Mouse (Mus musculus) retina, adult 2 months (tissue): ENCODE measurements at regions not wholly inside any gene's neighbourhood (a gene's known extent, or its start where the extent isn't known, plus 50 kb on each side); places are given as distances from the start of the nearest gene placed in this dataset.

ENCODE experiments used
- DNase-seq: peaks from one replicate; pipeline ENCODE4 v3.0.0-alpha.2; 2012; ENCODE audit warnings: low read depth, low spot score

DNA sequence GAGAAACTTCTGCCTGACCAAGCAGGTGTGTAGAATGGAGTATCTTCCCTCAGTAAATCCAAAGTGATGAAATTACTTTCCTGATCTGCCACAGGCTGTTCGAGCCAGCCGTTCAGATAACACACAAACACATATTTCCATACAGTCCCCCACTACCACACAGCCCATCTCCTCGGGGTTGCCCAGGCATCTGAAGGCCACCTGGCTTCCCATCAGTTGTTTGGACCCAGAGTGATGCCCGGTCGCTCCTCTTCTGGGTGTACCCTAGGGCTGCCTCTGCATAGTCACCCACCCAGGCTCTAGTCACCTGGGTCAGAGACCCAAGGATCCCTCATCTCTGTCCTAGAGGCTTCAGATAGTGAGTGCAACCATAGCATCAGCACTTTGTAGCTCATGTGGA, 107.9 kb downstream of the CK137956 start:
- no peak for DNase-seq

DNA sequence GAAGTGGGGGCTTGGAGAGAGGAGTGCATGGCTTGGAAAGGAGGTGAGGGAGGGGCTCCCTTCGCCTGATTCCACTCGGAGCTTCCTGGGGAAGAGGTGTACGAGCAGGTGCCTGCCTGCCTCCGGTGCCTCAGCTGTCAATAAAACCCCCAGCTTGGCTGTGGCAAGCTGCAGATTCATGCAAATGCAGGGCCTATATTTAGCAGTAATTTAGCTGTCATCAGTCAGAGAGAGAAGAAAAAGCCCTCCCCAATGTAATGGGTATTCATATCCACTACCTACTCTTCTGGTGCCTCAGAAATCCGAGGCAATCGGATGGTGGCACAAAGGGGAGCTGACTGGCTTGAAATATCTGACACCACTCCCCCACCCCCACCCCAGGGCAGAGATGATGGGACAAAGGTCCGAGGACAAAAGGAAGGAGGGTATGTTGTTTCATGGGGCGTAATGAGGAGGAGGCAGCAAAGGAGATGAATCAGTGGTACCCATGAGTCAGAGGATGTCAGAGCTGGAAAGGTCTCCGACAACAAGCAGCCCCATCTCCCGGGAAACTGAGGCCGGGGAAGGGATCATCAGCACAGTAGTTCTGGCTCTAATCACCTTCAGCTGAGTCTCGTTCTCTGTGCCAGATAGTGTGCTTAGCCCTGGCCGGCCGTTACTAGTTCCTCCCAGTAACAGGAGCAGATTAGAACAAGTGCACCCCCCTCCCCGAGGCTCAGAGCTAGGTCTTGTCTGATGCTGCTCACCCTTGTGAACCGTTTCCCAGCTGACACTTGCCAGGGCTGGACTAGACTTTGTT, 109.2 kb downstream of the CK137956 start:
- no peak for DNase-seq

DNA sequence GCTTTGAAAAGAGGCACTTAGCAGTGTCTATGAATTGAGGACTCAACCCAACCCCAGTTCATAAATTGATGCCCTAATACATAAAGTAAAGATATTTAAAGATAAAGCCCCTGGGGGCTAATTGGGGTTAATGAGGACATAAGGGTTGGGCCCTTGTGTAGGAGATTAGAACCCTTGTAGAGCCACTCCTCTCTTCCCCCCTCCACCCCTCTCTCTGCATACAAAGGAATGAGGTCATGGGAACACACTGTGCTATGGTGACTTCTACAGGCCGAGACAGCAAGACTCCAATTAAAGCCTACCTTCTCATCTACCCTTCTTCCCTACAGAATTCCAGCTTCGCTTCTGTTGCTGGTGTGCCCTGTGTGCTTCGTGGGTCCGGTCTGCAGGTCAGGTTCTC, 110.5 kb downstream of the CK137956 start:
- no peak for DNase-seq

DNA sequence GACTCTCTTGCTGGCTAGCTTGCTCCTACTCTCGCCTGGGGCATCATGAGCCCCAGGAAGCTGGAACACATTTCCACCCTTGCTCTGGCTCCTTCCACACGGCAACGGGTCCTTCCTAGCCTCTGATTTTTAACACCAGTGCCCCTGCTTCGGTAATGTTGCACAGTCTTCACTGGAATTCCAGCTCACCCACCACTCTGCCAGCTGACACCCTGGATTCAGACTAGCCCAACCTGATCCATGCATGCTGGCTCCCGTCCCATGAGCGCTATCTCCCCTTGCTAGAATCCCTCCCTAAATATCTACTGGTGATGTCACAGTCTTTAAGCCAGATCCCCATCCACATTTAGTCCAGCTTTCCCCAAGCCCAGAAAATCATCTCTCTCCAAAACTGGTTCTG, 111.2 kb downstream of the CK137956 start:
- DNase-seq = no peak

DNA sequence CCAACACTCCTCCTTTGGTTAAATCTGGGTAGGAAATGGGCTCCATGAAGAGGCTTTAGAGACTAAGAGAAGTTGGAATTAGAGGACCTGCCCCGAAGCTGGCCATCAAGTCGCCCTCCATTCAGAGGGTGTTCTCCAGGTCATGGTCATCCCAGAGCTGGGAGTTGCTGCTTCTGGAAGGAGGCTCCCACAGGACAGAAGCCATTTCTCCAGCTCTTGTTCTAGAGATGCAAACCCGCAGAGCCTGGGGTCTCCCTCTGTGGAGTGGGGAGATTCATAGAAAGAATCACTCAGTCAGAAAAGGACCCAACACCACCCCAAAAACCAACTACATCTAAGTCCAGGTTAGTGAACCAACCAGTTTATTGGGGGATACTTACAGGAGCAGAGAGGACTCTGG, 112.2 kb downstream of the CK137956 start:
- no peak for DNase-seq

DNA sequence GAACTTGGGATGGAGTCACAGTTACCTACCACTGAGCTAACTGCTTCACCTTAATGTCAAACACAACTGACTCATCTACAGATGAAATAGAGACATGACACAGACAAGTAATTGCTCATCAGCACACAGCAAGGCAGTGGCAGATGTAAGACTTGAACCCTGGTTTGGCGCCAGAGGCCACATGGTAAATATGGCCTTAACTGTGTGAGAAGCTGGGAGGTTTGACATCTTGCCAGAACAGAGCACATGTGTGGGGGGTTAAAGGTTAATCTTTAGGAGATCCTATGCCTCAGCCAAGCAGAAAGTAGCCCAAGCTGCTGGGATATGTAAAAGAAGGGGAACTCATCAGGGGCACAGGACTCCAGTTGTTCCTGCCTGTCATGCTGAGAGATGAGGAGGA, 114.9 kb downstream of the CK137956 start:
- no peak for DNase-seq

DNA sequence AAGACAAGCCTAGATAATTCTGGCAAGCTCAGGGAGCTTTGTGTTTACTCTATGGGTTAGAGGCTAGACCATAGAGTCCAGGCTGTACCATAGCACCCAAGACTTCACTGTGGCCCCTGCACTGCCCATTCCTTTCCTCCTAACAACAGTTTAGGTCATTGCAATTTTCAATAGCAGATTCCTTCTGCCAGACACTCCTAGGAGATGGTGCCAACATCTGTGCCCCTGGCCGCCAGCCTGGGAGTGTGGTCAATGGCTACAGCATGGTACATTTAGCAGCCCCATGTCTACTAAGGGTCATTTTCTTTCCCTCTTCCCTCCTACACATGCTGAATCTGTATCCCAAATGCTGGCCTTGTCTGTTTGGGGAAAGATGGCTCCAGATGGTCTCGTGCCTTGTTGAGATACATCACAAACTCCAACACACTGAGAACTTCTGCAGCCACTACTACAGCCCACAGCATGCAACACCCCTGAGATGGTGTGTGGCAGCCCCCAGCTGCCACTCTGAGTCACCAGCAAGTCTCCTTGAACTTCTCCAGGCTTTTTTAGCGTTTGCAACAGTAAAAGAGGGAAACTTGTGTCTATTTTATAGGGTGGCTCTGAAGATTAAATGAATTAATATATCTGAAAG, 115.9 kb downstream of the CK137956 start:
- no peak for DNase-seq

DNA sequence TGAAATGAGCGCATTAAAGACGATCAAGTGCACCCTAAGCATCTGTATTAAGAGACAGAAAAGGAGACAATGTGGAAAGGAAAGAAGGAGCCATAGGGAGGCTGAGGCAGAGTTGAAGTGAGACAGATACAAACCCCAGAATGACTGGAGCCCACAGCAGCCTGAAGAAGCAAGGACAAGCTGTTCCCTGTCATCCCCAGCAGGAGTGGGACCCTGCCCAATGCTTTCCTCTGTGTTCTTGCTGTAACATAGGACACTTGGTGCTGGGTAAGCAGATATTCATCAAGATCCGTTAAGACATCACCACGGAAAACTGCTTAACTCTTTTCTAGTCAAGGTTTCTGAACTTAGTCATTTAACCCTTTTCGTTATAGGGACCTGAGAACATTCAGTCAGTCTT, 121.4 kb downstream of the CK137956 start:
- DNase-seq = no peak

DNA sequence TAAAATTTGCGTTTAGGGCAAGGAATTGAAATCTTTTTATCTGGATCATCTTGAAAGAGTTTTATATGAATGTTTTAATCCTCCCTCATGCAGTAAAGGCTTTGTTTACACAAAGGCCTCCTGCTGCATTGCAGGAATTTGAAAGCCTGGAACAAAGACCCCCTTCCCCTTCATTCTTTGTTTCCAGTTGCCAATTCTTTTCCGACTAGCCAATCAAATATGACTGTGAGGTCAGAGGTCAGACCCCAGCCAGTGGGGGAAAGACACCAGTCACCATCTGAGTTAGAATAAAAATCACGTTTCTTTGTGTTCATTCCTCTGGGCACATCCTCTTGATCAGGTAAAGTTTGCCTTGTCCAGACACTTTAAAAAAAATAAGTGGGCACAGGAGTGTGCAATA, 124.4 kb downstream of the CK137956 start:
- no peak for DNase-seq

DNA sequence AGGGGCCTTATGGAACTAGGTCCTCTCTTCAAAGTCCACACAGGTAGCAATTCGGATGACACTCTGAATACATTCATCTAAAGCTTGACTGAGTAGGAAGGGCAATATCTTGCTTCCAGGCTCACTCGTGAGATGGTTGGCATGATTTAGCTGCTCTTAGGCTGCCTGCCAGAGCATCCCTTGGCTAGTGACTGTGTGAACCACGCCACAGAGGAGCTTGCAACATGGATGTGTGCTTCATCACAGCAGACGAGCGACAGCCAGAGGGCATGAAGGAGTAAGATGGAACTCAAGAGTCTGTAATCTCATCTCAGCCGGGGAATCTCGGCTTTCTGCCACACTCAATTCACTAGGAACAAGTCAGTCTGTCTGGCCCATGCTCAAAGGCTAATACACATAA, 127.3 kb downstream of the CK137956 start:
- no peak for DNase-seq

DNA sequence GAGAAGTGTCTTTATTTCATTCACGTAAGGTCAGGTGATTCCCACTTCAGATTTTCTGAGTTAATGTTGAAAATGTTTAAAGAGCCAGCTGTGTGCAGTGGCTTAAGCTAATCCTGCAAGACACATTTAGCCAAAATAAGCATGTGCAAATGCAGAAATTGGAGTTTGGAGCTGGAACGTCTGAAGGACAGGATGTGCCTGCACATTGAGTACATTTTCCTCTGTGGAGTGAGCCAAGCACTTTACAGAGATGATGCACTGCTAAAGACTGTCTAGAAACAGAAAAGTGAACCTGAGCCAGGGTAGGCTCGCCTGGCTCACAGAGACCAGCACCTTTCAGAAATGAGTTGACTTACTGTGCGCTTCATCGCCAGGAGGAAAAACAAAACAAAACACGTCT, 137.1 kb downstream of the CK137956 start:
- no peak for DNase-seq

DNA sequence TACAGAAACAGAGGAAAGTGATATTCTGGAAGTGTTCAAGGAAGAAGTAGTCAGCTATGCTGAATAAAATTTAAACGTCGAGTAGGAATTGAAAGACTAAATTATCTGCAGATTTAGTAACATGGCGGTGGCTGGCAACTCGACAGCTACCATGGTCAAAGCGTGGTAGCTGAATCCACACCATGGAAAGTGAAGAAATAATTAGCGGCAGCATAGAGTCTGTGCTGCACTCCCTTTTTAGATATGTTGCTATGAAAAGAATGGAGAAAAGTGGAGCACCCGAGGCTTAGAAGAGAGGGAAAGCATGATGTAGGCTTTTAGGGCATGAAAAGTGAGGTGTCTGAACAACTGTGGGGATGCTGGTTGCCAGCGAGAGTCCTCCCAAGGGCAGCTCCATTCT, 143.8 kb downstream of the CK137956 start:
- no peak for DNase-seq

DNA sequence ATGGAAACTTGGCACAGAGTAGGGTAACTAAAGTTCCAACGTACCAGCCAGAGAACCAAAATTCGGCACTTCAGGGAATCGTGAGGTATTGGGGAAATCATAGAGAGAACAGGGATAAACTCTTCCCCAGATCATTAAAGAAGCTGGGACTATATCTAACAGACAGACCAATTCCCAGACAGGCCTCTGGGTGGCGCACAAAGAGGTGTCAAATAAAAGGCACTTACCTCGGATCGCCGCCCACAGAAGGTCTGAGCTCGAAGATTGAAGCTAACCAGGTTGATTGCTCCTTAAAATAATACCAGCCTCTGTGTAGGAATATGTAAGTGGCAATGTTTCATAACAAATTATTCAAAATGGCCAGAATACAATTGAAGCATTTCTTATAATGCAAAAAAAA, 151.2 kb downstream of the CK137956 start:
- no peak for DNase-seq

DNA sequence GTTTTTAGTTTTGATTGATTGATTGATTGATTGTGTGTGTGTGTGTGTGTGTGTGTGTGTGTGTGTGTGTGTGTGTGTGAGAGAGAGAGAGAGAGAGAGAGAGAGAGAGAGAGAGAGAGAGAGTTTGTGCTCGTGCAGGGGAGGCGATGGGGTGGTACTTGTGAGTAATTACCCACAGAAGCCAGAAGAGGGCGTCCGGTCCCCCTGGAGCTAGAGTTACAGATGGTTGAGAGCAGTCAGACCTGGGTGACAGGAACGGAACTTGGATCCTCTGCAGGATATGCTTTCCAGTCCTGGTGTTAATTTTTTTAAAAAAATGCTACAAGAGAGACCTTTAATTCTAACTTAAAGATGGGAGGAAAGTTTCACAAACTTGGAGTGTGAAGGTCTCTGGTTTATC, 151.7 kb downstream of the CK137956 start:
- DNase-seq = no peak

DNA sequence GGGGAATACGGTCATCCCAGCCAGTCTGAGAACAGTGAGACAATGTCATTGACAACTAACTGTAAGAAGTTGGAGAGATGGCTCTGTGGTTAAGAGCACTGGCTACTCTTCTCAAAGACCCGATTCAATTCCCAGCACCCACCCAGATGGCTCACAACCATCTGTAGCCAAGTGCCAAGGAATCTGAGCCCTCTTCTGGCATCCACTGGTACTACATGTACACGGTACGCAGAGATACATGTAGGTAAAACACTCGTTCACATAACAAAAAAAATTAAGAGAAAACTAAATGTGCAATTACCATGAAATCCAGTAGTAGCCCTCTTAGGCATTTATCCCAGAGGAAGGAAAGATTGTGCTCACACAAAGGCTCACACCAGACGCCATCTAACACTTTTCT, 156.1 kb downstream of the CK137956 start:
- DNase-seq = no peak

DNA sequence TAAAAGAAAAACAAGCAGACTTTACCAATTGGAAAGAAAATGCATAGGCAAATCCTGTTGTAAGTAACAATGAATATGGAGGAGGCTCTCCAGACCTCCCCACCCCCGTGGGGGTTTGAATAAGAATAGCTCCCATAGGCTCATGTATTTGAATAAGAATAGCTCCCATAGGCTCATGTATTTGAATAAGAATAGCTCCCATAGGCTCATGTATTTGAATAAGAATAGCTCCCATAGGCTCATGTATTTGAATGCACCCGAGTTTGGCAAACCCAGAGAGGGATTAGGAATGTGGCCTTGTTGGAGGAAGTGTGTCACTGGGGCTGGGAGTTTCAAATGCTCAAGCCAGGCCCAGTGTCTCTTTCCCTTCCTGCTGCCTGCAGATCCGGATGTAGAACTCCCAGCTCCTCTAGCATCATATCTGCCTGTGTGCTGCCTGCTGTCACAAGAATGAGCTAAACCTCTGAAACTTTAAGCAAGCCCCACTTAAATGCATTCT, 158.7 kb downstream of the CK137956 start:
- no peak for DNase-seq

DNA sequence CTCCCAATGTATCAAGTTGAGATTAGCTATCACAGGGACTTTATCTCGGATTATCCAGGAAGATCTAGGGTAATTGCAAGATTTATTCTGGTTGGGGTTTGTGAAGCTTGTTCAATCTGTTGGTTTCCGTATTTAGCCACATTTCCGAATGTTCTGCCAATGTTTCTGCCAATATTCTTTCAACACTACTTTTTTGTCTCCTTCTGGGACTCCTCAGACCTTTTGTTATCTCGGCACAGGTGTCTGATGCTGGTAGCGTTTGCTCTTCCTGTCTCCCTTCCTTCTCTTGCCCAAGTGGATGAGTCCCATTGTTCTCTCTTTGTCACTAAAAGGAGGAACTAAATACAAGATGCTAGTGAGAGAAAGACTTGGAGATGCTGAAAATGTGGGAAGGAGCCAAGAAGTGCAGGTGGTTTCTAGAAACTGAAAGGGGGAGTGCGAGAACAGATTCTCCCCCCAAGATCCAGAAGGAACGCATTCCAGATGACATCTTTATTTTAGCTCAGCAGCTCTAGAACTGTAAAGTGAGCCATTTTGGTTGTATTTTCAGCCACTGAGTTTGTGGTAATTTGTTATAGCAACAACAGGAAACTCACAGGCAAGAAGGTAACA, 159.7 kb downstream of the CK137956 start:
- no peak for DNase-seq

DNA sequence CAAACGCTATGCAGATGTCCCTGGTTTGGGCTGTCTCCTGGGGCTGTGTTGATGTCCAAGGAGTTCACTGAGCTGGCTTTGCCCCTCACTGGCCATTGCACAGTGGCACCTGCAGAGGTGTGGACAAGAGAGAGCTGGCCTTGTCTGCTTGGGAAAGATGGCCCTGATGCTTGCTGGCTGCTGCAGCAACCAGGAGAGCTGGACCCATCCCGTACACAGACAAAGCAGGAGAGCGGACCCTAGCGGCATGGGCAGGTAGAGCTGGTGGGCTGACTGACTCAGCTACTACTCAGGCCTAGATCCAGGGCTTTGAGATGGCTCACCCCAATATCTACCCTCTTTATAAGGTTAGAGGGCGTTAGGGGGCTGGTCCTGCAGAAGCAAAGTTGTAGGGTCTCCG, 161.7 kb downstream of the CK137956 start:
- no peak for DNase-seq

DNA sequence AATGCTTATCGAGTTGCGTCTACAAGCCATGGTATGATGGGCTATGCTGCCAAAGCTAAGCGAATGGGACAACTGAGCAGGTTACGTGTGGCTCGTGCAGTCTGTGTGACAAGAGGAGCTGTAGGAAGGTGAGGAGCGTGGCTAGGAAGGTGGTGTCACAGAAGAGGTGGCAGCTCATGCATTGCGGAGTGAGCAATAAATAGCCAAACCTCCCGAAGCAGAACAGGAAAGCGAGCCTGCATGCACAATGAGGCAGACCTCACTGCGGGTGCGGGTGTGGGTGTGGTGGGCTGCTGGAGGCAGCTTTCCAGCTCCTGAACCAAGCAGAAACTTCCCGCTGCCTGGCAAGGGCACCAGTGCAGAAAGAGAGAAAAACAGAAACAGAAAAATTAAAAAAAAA, 181.5 kb downstream of the CK137956 start:
- no peak for DNase-seq

DNA sequence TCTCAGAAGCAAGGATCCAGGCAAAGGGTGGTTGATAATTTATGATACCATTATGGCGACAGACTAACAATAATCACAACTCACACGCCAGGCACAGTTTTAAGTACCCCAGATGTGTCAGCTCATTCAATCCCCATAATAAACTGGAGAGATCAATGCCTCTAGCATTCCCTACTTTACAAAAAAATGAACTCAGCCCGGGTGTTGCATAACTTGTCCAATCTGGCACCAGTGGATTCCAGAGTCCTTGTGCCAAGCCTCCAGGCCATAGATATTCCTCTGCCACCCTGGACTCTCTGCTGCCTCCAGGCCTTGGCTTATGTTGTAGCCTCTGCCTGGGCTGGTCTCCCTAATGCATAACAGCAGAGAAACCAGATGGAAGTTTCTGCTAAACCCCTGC, 185.0 kb downstream of the CK137956 start:
- DNase-seq = peak; percentile 3

DNA sequence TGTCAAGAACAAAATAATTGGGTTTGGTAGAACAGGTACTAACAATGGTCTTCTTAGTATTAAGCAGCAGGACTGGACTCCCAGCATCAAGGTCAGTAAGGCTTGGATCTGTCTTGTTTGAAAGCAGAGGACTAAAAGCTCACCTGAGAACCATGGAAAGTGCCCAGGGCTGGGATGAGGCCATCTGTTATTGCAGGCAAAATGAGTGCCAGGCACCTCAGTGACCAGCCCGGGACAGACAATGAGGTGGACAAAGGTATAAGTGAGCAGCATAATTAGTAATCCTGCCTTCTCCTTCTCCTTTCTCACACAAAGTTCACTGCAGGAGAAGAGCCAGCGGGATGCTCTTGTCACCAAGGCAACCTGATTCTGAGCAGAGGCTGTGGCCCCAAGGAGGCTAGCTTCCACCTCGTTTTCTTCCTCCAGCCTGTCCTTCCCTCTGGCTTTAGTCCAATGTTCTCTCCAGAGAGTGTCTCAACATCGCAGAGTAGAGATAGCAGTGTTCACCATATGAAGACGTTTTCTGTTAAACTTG, 198.7 kb downstream of the CK137956 start:
- no peak for DNase-seq

DNA sequence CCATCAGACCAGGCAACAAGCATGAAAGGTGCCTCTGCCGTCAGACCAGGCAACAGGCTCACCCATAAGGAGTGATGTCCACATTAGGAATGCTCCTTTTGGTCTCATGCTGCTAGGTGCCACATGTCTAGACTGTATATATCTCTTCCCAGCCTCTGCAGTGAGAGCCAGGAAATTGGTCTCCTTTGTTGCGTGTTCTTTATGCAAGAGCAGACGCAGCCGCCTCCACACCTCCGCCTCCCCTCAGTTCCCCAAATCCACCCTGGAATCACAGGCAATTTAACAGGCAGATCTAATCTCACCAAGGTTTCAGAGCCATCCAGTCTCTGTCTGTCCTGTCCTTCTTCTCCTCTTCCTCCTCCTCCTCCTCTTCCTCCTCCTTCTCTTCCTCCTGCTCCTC, 207.0 kb downstream of the CK137956 start:
- no peak for DNase-seq

DNA sequence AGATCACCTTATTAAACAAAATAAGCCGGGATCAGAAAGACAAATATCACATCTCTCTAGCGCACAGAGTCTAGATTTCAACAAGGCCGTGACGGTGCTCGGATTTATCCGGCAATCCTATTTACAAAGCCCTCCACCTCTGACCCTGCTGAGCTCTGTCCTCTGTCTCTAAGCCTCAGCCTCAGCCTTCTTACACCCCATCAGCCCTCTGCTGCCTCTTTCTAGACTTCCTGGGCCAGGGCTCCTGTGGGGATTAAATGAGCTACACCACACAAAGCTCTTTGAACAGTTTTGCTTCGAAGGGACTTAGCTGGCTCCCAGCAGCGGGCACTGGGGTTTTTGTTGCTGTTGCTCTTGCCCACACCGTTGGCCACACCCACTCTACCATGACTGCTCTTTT, 211.8 kb downstream of the CK137956 start:
- DNase-seq = no peak
